Mouse (Mus musculus): ENCODE data around the gene Scg2.
A peak's percentile ranks its signal among the peaks of the same experiment; 100 is the strongest.

The Scg2 gene

GRCm38 (mm10) chr1:79439609-79440308 is at the start of gene Scg2:
TSS of gene Scg2 (minus strand) at chr1:79440120.
- DNase-seq (ENCODE audit: low spot score in 2 of 2): peak; percentile 68 to 77

- DNase-seq (ENCODE audit: low spot score in 2 of 2): no peak
Measured at GRCm38 (mm10) chr1:79485546-79485945, 45.6 kb upstream of the Scg2 start.

- DNase-seq (ENCODE audit: low spot score in 2 of 2): no peak
Measured at GRCm38 (mm10) chr1:79470856-79471255, 30.9 kb upstream of the Scg2 start.

- DNase-seq (ENCODE audit: low spot score in 2 of 2): no peak
Measured at GRCm38 (mm10) chr1:79469871-79470270, 30.0 kb upstream of the Scg2 start.

GRCm38 (mm10) chr1:79466585-79466984 is 26.7 kb upstream of the Scg2 start:
- DNase-seq (ENCODE audit: low spot score in 2 of 2): no peak

- no peak for DNase-seq (ENCODE audit: low spot score in 2 of 2)
Measured at GRCm38 (mm10) chr1:79458558-79458957, 18.6 kb upstream of the Scg2 start.

- no peak for DNase-seq (ENCODE audit: low spot score in 2 of 2)
Measured at GRCm38 (mm10) chr1:79454164-79454563, 14.2 kb upstream of the Scg2 start.

GRCm38 (mm10) chr1:79452339-79452738 is 12.4 kb upstream of the Scg2 start:
- no peak for DNase-seq (ENCODE audit: low spot score in 2 of 2)

- no peak for DNase-seq (ENCODE audit: low spot score in 2 of 2)
Measured at GRCm38 (mm10) chr1:79450343-79451021, 10.6 kb upstream of the Scg2 start.

- no peak for DNase-seq (ENCODE audit: low spot score in 2 of 2)
Measured at GRCm38 (mm10) chr1:79449943-79450342, 10.0 kb upstream of the Scg2 start.

GRCm38 (mm10) chr1:79445586-79445985 is 5.7 kb upstream of the Scg2 start:
- DNase-seq (ENCODE audit: low spot score in 2 of 2): no peak

- DNase-seq (ENCODE audit: low spot score in 2 of 2): no peak
Measured at GRCm38 (mm10) chr1:79437755-79438154, 2.2 kb downstream of the Scg2 start.

GRCm38 (mm10) chr1:79436671-79437070 is 3.2 kb downstream of the Scg2 start:
- no peak for DNase-seq (ENCODE audit: low spot score in 2 of 2)

GRCm38 (mm10) chr1:79429058-79429457 is 10.9 kb downstream of the Scg2 start:
- DNase-seq (ENCODE audit: low spot score in 2 of 2): no peak

- no peak for DNase-seq (ENCODE audit: low spot score in 2 of 2)
Measured at GRCm38 (mm10) chr1:79415496-79415895, 24.4 kb downstream of the Scg2 start.

GRCm38 (mm10) chr1:79406337-79406942 is 33.5 kb downstream of the Scg2 start:
- DNase-seq (ENCODE audit: low spot score in 2 of 2): no peak

- no peak for DNase-seq (ENCODE audit: low spot score in 2 of 2)
Measured at GRCm38 (mm10) chr1:79401090-79402012, 38.6 kb downstream of the Scg2 start.

GRCm38 (mm10) chr1:79400284-79400683 is 39.6 kb downstream of the Scg2 start:
- DNase-seq (ENCODE audit: low spot score in 2 of 2): no peak
